Mouse (Mus musculus) B cell, adult 2 months (primary cell): ENCODE results near the gene Rtn4rl1.

ENCODE experiments used
- DNase-seq, 2 experiments: peaks; one replicate each; pipeline ENCODE4 v3.0.0; 2022

Gene Rtn4rl1

GRCm38 (mm10) chr11:75220115-75220514 is 26.5 kb downstream of the Rtn4rl1 start:
- DNase-seq = no peak

- DNase-seq = no peak
Measured at GRCm38 (mm10) chr11:75220517-75221145, 27.0 kb downstream of the Rtn4rl1 start.

- DNase-seq = no peak
Measured at GRCm38 (mm10) chr11:75224062-75224461, 30.5 kb downstream of the Rtn4rl1 start.

- no peak for DNase-seq
Measured at GRCm38 (mm10) chr11:75224835-75225234, 31.3 kb downstream of the Rtn4rl1 start.

- no peak for DNase-seq
Measured at GRCm38 (mm10) chr11:75227632-75228031, 34.0 kb downstream of the Rtn4rl1 start.

GRCm38 (mm10) chr11:75229289-75229688 is 35.7 kb downstream of the Rtn4rl1 start:
- DNase-seq = no peak

- DNase-seq = no peak
Measured at GRCm38 (mm10) chr11:75230272-75230760, 36.7 kb downstream of the Rtn4rl1 start.

- DNase-seq = peak; percentile 73 to 74
Measured at GRCm38 (mm10) chr11:75231756-75232155, 38.2 kb downstream of the Rtn4rl1 start.

- no peak for DNase-seq
Measured at GRCm38 (mm10) chr11:75232434-75232833, 38.9 kb downstream of the Rtn4rl1 start.

GRCm38 (mm10) chr11:75234745-75235144 is 41.2 kb downstream of the Rtn4rl1 start:
- DNase-seq = no peak

GRCm38 (mm10) chr11:75240158-75240934 is 46.8 kb downstream of the Rtn4rl1 start:
- DNase-seq = no peak

GRCm38 (mm10) chr11:75242710-75243255 is 49.2 kb downstream of the Rtn4rl1 start:
- DNase-seq = no peak

GRCm38 (mm10) chr11:75244368-75245275 is 51.0 kb downstream of the Rtn4rl1 start:
- DNase-seq = no peak

- no peak for DNase-seq
Measured at GRCm38 (mm10) chr11:75245372-75246330, 52.1 kb downstream of the Rtn4rl1 start.

GRCm38 (mm10) chr11:75246589-75246988 is 53.0 kb downstream of the Rtn4rl1 start:
- DNase-seq = no peak

GRCm38 (mm10) chr11:75247137-75247730 is 53.7 kb downstream of the Rtn4rl1 start:
- no peak for DNase-seq

- no peak for DNase-seq
Measured at GRCm38 (mm10) chr11:75249588-75249987, 56.0 kb downstream of the Rtn4rl1 start.

GRCm38 (mm10) chr11:75251006-75251512 is 57.5 kb downstream of the Rtn4rl1 start:
- no peak for DNase-seq

- no peak for DNase-seq
Measured at GRCm38 (mm10) chr11:75251557-75252070, 58.0 kb downstream of the Rtn4rl1 start.

- DNase-seq = peak; percentile 12 to 17
Measured at GRCm38 (mm10) chr11:75254252-75254912, 60.8 kb downstream of the Rtn4rl1 start.
